Mouse (Mus musculus): Measurements from ENCODE around the gene Mbnl2.

The Mbnl2 gene

DNA sequence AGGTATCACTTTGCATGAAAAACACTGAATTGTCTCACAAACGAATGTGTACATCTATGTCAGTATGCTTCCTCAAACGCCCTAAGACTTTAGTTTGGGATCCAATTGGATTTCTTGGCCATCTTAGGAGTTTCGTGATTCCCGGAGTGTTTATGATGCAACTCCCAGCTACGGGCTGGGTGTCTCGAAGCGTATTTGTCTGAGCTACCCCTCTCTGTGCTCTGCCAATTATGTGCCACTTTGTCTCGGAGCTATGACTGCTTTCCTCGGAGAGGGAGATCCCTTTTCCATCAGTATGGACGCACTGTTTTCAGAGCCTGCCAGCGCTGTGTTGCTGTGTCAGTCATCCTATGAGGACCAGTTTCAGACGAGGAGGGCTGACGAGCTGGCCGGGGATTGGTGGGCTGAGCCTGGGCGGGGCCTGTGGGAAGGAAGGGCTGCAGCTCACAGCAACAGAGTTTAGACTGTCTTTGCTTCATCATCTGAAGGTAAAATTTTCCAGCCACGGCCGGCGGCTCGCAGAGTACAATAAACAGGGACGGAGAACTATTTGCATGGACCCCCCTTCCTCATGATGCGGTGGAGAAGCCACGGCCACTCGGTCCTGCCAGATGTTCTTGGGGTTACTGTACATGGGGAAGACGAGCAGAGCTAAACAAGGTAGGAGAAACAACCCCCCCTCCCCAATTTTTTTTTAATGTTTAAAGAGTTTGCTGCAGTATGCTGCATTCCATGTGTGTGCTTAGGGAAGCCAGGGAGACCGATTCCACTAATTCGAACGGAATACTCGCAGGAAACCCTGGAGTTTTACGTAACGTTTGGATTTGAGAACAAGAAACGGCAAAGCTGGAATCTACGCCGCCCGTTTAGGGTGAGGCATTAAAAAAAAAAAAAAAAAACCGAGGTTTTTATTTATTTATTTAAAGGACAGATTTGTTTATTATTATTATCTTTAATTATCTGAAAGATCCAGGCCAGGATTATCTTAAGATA, at the start of gene Mbnl2:
Gene Mbnl2, plus strand, starts transcription at position 424 of the 993 bp plus-strand sequence.
- DNase-seq (ENCODE audit: low spot score in 2 of 2), result peak; percentile 92 to 94

DNA sequence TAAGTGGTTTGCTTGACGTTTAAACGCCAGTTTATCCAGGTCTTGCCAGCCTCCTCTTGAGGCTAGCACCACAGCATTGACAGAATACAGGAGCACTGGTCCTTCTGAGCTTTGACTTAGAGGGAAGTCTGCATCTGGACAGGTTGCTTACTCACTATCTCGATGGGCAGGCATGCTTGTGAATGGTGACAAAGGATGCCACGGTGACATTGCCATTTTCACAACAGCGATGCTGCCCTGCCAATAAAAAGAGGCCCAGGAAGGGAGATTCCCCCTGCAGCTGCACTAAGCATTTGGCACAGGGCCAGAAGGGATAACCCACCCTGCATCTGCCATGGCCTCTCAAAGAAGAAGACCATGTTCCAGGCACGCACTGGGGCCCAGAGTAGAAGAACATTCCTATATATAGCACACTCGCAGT, 43.4 kb upstream of the Mbnl2 start:
- no peak for DNase-seq (ENCODE audit: low spot score in 2 of 2)

DNA sequence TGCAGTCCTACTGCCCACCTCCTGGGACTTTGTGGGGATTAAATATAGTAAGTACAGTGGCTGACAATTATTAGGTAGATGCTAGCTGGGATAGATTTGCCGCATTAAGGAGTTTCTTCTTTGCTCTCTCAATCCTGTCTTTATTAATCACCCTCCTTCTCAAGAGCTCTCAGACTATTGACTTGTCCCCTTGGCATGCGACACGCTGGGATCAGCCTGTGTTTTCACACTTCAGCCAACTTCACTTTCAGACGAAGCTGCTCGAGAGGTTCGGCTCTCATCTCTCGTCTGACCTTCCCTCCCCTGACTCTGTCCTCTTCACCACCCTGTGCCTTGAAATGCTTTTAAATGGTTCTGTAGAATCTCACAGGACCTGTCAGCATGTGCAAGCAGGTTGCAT, 39.9 kb upstream of the Mbnl2 start:
- no peak for DNase-seq (ENCODE audit: low spot score in 2 of 2)

DNA sequence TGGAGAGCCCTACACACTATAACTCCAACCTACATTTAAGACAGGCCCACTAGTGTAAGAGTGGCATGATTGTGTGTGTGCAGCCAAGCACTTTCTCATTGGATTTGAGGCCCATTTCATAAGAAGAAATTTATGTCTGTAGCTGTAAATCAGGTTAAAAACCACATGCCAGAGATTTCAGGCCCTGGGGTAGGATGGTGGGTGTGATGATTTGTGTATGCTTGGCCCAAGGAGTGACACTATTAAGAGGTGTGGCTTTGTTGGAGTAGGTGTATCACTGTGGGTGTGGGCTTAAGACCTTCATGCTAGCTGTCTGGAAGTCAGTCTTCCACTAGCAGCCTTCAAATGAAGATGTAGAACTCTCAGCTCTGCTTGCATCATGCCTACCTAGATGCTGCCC, 37.0 kb upstream of the Mbnl2 start:
- DNase-seq (ENCODE audit: low spot score in 2 of 2), result no peak

DNA sequence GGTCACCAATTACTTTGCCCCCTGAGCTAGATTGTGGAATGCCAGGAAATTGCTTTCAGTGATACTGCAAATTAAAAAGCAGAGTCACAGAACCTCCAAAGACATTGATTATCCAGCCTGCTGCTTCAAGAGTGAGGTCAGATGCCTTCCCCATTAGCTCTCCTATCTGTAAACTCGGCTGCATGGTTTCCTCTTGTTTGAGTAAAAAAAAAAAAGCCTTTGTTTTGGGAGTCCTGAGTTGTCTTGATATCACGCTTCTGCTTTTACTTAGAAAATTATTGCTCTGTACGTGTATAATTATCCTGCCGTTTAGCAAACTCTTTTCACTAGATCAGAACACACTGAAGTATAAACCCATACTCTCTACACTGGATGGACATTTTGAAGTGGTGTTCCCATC, 35.3 kb upstream of the Mbnl2 start:
- DNase-seq (ENCODE audit: low spot score in 2 of 2), result no peak

DNA sequence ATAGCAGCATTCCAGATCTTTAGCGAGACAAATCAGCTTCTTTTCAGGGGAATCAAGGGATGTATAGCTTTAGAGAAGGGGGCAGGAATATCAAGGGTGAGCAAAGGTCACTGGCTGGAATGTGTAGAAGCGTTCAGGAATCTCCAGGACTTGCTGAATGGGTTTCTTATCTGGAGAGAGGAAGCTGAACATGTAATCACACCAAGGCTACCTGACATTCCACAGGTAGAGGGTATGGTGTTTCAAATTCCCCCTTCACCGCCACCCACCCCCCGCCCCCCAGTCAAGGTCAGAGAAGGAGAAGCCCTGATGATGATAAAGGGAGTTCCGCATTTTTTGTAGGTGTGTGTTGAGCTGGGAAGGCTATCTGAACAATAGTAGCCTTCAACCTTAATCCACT, 32.8 kb upstream of the Mbnl2 start:
- DNase-seq (ENCODE audit: low spot score in 2 of 2), result no peak

DNA sequence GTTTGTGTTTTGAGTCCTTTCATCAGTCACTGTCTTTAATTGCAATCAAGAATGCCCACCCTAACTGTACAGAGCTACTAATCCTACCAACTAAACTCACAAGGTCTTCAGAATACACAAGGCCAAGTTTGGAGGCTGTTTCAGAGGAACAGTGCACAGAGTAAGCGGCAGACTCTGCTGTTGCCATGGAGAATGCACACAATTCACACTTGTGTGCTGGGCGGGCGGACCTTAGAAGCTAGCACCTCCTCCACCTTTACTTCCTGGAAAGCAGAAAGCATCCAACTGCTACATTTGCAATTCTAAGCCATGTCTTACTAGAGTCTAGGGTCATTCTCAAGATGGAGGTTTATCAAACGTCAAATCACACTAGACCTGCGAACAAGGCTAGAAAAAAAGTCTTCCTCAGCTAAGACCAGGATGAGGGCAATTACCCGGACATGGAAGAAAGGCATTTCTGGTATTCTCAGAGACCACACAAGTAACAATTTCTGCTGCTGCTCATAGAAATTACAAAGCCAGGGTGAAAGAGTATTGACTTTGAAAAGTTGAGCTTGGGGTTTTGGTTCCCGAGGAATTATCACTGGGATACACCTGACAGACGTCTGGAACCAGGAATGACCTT, 30.3 kb upstream of the Mbnl2 start:
- DNase-seq (ENCODE audit: low spot score in 2 of 2), result no peak

DNA sequence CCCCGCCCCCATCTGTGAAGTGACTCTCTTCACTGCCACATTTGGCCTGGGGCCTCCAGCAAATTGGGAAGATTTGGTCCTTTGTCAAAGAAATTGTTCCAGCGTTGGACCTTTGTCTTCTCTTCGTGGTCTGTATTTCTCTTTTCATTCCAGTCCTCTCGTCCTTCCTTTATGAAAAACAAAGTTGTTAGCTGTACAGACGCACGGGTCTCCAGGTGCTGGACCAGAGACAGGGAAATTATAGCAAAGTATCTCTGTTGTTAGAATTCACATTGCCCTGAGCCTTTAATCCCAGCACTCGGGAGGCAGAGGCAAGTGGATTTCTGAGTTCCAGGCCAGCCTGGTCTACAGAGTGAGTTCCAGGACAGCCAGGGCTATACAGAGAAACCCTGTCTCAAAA, 22.1 kb upstream of the Mbnl2 start:
- DNase-seq (ENCODE audit: low spot score in 2 of 2), result no peak

DNA sequence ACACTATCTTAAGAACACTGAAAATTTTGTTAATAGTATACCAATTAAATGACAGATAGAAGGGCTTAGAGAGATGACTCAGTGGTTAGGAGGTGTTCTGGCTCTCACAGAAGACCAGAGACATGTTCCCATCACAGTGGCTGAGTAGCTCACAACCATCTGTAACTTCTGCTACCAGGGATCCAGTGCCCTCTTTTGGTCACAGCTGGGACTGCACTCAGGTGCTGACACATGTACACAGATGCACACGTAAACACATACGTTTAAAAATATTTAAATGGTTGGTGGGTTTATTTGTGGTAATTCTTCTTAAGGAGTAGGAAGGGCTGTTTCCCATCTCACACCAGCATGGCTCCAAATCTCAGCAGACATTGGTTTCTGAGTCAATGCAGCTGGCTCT, 19.3 kb upstream of the Mbnl2 start:
- no peak for DNase-seq (ENCODE audit: low spot score in 2 of 2)

DNA sequence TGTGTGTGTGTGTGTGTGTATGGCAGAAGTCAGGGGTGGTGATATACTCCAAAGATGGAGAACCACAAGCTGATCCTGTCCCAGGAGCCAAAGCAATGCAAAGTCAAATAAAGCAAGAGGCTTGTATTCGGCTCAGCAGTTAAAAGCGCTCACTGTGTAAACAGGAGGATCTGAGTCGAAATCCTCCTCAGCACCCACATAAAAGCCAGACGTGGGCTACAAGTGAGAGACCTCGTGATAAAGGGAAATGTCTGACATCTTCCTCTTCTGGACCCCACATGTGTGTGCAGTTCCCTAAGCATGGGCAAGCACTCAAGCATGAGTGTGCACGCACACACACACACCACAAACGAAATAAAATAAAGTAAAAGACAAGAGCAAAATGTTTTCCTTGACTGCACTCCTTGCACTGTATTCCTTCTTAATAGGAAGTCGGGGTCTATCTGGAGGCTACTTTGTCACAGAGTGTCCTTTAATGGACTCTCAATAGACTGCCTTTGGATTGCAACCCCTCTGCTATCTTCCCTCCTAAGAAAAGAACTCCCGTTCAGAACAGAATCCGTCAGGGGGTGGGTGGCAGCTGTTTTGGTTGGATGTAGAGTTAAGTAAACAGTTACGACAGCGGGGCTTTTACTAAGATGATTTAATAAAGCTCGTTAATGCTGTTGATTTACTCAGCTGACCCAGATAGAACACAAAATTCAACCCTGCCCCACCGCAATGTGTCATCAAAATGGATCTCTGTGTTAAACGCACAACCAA, 18.7 kb upstream of the Mbnl2 start:
- DNase-seq (ENCODE audit: low spot score in 2 of 2), result no peak

DNA sequence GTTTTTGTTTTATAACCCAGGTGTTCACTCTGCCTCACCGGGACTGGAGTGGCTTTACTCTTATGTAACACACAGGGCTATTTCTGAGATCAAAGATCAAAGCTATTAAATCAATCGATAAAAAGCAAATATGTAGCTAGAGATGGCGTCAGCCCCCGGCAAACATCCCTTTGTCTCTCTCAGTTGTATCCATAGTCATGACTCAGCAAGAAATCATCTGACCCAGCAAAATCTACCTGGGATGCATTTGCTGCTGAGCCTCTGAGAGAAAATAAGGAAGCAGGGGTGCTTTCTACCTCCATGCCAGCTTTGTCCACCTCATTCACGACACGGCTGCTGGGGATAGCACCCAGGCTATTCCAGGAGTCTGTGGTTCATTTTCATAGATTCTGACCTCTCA, 18.0 kb upstream of the Mbnl2 start:
- DNase-seq (ENCODE audit: low spot score in 2 of 2), result no peak

DNA sequence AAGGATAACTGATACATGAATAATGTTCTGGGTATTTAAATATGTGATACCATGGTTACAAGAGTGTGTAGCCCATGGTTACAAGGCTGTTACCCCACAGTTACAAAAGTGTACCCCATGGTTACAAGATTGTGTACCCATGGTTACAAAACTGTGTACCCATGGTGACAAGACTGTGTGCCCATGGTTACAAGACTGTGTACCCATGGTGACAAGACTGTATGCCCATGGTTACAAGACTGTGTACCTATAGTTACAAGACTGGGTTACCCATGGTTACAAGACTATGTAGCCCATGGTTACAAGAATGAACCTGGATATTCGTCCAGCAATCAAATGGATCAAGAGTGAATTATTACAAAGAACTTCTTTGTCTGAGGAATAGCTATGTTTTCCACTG, 16.0 kb upstream of the Mbnl2 start:
- DNase-seq (ENCODE audit: low spot score in 2 of 2), result no peak

DNA sequence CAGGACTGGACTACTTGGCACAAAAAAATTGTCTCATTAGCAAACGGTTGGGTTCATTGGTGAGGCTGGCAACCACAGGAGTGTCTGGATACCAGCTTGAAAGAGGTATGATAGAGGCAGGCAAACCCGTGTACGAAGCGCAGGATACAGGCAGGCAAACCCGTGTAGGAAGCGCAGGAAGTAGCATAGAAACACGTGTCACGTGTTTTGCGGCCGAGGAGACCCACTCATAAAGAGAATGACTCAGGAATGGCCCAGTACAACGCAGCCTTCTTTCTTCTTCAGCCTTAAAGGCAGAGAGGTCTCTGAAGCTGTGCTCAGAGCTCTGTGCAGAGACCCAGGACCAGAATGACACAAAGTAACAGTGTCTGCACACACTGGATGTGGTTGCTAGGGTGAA, 13.9 kb upstream of the Mbnl2 start:
- no peak for DNase-seq (ENCODE audit: low spot score in 2 of 2)

DNA sequence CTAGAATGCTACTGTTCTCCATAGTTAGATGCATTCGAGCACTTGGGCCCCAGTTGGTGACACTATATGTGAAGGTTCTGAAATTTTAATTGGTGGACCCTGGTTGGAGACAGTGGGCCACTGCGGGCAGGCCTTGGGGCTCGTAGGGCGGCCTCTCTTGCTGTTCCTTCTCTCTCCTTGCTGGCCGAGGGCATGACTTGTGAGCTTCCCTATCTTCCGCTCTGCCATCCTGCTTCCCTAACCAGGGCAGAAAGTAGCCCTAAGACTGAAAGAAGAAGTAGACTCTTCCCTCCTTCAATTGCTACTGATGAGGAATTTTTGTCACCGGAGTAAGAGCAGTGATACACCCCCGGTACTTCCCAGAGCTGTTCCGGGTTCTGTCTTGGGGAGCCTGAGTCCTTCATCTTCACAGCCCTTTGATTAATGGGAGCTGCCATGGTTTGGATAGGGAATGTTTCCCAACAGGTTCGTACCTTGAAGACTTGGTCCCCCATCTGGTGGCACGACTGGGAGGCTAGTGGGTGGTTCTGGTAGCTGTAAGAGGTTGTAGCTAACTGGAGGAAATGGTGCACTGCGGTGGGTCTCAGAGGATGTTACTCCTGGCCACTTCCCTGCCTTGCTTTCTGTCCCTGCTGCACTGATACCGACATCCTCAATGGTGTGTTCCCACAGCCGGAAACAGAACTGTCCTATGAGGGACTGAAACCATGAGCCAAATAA, 12.6 kb upstream of the Mbnl2 start:
- no peak for DNase-seq (ENCODE audit: low spot score in 2 of 2)

DNA sequence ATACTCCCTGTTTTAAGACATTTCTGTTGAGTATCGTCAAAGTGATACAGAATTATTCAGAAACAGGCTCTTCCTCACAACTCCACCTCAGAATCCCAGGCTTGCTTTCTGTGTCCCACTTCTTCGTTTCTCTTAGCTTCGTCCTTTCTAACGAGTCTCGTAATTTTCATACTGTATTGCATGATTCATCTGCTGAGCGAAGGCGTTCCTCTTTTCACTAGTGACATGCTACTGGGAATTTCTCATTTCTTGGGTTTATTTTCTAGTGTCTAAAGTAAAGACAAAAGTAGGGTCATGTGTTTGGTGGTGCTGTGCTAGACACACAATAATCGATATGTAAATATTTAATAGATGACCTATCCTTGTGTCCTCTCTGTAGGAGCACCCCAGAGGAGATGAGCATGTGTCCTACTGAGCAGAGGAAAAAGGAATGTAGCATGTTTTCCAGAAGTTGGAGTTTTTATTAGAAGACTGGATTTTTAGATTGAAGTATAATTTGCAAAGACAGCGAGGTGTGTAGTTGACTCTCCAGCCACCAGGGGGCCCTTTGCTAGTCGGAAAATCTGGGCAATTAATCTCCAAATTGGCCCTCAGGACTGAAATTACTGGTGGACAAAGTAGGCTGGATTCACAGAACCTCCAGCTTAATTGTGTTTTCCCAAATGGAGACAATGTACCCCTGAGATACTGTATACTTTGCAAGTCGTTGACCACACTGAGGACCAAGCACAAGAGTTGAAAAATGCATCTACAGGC, 11.9 kb upstream of the Mbnl2 start:
- no peak for DNase-seq (ENCODE audit: low spot score in 2 of 2)

DNA sequence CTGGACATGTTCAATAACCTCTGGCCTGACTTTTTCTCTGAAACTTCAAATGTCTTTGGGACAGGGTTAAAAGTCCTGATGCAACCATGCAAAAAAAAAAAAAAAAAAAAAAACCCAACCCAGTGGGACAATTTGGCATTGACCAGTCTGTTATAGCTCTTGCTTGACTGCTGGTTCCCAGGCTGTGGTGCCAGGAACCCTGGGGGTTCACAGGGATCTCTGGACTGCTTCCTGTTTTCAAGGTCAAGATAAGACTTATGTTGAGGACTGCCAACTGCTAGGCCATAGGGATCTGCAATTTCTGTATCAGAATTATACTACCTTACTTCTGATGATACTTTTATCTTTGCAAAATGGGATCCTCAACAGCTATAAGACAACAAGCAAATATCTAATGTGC, 9.6 kb upstream of the Mbnl2 start:
- no peak for DNase-seq (ENCODE audit: low spot score in 2 of 2)

DNA sequence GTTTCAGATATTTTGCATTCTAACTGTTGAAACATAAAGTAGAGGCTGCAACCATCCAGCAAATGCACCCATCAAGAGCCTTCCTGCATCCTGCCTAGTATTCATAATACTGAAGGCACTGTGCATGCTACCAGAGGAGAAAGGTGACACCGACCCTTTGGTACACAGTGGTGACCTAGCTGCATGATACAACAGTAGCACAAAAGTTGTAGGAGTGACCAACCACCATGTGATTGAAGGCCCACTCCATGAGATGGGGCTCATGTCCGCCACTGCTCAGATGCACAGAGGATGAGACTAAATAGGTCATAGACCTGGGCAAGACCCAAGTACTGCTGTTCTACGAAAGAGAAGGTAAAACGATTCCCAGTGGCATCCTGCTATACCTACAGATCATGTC, 8.3 kb upstream of the Mbnl2 start:
- no peak for DNase-seq (ENCODE audit: low spot score in 2 of 2)

DNA sequence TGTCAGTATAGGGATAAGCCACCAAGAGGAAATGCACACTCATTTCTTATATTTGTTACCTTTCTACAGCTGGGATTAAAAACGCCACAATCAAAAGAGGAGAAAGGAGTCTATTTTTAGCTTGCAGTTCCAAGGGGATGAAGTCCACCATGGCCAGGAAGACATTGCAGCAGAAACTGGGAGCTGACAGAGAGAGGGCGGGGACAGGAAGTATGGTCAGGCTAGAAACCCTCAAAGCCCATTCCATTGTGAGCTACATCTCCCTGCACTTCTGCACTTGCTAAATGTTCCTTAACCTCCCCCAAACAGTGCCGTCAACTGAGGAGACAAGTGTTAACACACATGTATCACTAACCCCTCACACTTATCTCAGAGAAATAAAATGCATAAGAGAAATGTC, 5.4 kb upstream of the Mbnl2 start:
- DNase-seq (ENCODE audit: low spot score in 2 of 2), result no peak

DNA sequence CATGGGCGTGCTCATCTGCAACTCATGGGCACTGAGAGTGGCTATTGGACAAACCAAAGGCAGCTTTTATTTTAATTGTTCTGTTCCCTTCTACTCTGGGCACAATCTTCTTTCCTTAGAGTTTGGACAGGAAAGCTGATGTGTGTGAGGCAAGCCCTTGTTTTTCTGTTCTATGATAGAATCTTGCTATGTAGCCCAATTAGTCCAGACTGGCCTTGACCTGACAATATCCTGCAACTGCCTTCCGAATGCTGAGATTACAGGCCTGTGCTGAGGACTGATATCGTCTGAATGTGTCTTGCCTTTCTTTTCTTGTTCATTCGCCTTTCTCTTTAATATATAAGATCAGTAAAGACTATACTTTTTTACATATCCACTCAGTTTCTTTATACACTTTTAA, 4.8 kb upstream of the Mbnl2 start:
- DNase-seq (ENCODE audit: low spot score in 2 of 2), result no peak

DNA sequence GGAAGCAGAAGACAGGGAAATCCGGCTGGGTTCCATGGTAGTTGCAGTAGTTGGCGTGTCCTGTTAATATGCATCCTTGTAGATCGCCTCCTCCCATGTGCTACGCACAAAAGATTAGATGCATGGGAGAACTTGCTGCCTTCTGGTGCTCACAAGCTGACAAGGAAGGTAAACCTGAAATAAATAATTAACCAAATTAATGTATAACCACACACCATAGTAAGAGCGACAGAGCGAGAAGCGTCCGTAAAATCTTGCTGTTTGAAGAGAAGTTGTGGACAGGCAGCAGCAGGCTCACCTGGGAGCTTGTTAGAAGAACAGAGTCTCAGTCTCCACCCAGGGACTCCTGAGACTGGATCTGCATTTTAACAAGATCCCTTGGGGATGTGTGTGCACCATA, 4.4 kb upstream of the Mbnl2 start:
- DNase-seq (ENCODE audit: low spot score in 2 of 2), result no peak

DNA sequence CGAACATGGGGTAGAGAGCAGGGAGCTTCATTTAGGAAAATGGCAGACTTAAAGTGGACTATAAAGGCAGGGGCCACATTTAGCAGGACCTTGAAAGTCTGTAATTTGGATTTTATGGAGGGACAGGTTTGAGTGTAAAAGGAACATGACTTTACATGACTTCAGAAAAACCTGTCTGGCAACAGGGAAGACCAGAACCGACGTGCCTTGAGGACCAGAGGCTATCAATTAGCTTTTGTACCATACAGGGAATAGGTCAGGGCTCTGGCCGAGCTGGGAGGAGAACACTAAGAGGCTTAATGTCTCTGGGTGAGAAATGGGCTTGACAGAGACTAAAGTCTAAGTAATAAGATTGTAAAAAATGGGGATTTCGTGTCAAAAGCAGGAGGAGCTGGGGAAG, 1.7 kb upstream of the Mbnl2 start:
- no peak for DNase-seq (ENCODE audit: low spot score in 2 of 2)
